Mouse (Mus musculus): Measurements from ENCODE around the gene Ccsap. TPM values are rescaled to one million over a fixed set of nuclear protein-coding genes. Genes with fewer than 3 reads are reported as not detected.

Gene Ccsap
- total RNA-seq (2021): 1 to 10 TPM; 1.3 to 1.6 TPM

DNA sequence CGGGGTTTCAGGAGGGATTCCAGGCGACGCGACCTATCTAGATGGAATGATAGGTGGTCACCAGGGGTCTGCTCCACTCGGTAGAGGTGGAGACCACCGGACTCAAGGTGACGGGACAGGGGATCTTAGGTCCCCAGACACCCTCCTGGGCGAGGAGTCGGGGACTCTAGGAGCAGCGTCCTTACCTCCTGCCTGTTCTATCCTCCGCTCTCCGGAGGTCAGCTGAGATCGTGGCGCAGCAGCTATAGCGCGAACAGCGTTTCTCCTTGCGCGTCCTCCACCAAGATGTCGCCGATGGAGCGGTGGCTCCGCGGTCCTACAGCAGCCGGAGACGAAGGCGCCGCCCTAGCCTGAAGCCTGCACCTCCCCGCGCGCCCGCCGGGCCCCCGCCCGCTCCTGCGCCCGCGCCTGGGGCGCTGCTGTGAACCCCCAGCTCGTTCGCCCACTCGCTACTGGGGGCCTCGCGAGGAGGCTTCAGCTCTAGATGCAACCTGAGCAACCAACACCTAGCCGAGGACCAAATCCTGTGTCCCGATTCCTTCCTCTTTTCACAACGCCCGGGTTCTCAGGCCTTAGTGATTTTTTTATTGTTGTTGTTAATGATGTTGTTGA lies at the start of gene Ccsap:
Gene Ccsap (minus strand): TSS at position 562 of the 612 bp plus-strand sequence.
- intact Hi-C loops (cut with DNase I): no loop called here
- DNase-seq: peak; percentile 47 to 62

DNA sequence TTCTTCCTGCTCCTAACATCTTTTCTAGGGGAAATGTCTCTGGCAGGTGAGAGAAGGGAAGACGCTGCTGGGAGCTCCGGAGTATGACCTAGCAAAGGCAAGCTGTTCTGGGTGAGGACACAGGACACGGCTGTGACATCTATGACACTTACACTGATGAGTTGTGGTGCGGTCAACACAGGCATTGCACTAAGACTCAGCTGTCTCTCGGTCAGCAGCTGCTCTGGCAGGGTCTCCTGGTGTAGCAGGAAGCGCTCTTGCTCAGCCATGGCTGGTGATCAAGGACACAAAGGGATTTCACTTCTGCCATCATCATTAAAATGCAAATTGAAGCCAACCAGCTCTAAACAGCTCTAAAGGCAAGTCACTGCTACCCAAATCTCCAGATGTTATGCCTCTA lies 47.6 kb upstream of the Ccsap start:
- DNase-seq: no peak
- intact Hi-C loops (cut with DNase I): loop anchor here (5.0 kb wide), 1 partner anchor 115 kb away; no protein-coding TSS in a partner anchor

DNA sequence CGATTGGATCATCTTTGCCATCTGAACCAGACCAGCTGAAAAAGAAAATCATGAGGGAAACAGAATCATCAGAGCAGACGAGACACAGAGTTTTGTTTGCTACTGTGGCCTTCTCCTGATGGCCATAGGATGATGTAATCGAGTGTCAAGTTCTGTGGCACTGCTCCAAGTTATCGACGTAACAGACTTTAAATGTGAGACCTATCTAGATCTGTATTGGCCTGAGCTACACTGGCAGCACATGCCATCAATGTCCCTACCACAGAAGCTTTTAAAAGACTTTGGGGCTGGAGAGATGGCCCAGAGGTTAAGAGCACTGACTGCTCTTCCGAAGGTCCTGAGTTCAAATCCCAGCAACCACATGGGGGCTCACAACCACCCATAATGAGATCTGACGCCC lies 42.6 kb upstream of the Ccsap start:
- intact Hi-C loops (cut with DNase I): no loop called here
- no peak for DNase-seq

DNA sequence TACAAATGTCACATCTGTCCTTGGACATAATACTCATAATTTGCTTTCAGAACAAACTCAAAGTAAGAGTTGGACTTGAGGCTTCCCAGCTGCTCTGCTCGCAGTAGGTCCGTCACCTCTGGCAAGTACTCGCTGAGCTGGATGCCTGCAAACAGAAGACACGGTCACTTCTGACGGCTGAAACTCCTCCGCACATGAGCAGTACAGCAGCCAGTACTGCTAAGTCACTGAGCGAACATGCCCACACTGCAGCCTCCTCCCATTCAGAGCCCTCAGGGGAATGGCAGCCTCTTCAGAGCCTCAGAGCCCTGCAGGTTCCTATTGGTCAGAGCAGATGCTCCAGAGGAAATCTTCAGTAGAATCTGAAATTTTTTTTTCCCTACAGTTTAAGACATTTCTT lies 39.4 kb upstream of the Ccsap start:
- DNase-seq: no peak

DNA sequence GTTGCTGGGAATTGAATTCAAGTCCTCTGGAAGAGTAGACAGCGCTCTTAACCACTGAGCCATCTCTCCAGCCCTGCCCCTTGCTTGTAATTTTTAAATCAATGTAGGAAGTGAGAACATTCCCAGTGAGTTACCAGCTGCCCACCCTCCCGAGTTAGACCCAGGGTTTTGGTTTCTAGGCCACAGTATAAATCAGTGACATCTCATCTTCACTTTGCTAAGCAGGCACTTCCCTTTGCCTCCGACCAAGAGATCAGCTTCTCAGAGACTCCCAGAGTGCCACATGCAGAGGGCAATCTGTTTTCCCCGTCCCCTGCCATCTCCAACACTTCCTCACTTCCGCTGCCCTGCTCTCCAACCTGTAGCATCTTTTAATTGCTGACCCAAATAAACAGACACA lies 38.6 kb upstream of the Ccsap start:
- intact Hi-C loops (cut with DNase I): loop anchor here (5.0 kb wide), 1 partner anchor 61 kb away; no protein-coding TSS in a partner anchor
- DNase-seq: no peak

More for the DNA sequence above, 39.4 kb upstream of the Ccsap start:
- intact Hi-C loops (cut with DNase I): loop anchor here (5.0 kb wide), 1 partner anchor 62 kb away; no protein-coding TSS in a partner anchor

DNA sequence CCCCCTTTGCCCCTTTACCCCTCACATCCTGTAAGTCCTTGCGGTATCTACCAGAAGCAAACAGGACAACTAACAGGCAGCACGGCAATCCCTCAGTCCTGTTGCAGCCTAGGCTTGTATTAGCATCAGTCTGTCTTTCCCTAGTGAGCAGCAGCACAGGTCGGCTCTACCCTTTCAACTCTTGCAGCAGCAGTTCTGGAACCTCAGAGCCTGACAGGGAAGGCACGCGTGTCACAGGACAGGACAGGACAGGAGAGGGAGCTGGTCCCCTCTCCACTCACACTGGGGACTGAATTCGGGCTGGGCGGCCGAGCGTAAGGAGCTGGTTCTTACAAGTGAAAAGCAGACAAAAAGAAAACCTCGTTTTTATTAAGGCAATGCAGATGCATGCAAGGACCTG lies 36.8 kb upstream of the Ccsap start:
- DNase-seq: no peak
- intact Hi-C loops (cut with DNase I): loop anchor here (5.0 kb wide), 1 partner anchor 59 kb away; no protein-coding TSS in a partner anchor

DNA sequence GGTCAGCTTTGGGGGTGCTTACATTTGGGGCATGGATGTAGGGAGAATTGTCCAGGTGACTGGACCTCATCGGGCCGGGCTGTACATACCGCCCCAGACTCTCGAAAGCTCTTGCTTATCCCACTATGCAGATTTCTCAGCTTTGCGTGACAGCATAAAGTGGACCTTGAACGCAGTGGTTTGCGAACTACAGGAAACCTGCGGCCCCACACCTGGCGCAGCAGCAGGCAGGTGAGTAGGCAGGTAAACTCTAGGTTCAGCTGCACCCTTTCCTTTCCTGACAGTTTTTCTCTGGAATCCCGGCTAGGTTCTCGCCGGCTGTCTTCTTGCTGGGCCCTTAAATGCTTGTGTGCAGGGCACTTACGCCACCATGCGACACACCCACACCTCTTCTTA lies 36.4 kb upstream of the Ccsap start:
- intact Hi-C loops (cut with DNase I): loop anchor here (5.0 kb wide), 1 partner anchor 59 kb away; no protein-coding TSS in a partner anchor
- no peak for DNase-seq

DNA sequence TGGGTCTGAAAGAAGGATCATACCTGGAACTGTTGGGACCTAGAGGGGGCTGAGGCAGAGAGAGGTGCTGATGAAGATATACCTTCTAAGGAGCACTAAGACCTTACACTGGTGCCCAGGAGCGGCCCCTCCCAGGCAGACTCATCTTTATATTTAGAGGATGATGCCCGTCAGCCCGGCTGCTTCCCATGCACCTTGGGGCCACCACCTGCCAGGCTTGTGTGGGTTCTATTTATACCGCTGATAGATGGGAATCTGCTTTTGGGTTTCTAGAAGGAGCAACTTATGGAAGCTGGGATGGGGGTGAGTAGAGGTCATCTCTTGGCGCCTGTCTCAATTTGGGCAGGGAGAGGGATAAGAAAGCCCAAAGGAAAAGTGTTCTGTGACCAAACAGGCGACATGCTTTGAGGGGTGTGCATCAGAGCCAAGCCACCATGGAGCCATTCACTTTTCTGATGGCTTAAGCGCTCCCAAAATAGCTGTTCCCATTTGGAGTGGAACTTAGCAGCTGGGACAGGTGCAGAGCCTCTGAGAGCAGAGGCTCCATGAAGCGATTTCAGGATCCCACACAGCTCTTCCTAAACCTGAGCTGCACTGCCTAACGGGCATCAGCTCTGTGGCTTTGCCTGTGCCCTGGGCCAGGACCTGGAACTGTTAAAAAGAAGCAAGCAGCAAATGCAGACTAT lies 35.8 kb upstream of the Ccsap start:
- intact Hi-C loops (cut with DNase I): loop anchor here (5.0 kb wide), 1 partner anchor 59 kb away; no protein-coding TSS in a partner anchor
- no peak for DNase-seq

DNA sequence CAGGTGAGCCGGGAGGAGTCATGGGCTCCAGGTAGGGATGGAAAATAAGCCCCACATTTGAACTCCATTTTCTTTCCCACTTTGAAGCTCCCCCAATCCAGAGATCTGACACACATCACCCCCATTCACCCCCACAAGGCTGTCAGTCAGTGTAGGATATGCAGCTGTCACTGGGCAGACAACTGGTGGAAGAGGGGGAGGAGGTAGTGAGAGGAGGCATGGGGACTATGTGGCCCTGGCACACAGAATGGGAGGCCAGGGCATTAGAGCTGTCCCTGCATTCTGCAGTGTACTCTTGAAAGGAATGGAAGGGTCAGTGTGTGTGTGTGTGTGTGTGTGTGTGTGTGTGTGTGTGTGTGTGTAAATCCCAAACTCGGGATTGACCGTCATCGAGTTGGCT lies 35.2 kb upstream of the Ccsap start:
- intact Hi-C loops (cut with DNase I): loop anchor here (5.0 kb wide), 1 partner anchor 58 kb away; no protein-coding TSS in a partner anchor
- DNase-seq: no peak

DNA sequence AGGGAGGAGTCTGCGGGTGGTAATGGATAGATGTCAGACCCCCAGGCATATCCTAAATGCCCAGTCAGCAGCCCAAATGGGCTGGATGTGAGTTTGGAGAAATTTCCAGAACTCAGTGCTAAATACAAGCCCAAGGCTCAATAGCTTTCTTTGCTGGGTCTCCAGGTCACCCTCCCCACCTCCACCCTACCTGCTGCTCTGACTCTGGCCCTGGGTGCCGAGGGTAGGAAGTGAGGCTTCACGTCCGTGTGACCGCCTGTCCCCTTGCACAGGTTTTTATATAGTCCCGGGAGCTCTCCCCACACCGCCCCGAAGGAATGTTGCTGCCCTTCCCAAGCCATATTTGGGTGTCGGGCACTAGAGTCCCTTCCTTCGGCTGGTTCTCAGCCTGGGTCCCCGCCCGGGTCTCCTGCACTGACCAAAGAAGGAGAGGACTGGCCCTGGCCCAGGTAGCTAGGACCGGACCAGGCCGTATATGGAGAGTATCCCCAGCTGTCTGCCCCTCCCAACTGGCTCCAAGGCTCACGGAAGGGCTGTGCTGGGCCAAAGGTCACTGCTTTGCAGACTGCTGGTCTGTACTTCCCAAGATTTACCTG lies 34.6 kb upstream of the Ccsap start, which contains the start of gene Acta1:
Gene Acta1 (minus strand): TSS at position 250 of the 596 bp plus-strand sequence.
- no peak for DNase-seq
- intact Hi-C loops (cut with DNase I): loop anchor here (5.0 kb wide), 1 partner anchor 57 kb away; no protein-coding TSS in a partner anchor

DNA sequence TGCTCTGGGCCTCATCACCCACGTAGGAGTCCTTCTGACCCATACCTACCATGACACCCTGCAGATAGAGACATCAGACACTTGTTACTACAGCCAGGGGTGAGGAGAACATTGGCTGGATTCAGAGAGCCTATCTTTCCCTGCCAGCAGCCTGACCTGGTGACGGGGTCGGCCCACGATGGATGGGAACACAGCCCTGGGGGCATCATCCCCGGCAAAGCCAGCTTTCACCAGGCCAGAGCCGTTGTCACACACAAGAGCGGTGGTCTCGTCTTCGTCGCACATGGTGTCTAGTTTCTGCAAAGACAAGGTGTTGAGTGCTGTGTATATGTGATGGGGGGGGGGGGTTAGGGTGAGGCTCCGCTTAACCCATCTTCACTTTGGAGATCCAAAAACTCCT lies 33.4 kb upstream of the Ccsap start:
- intact Hi-C loops (cut with DNase I): no loop called here
- no peak for DNase-seq

DNA sequence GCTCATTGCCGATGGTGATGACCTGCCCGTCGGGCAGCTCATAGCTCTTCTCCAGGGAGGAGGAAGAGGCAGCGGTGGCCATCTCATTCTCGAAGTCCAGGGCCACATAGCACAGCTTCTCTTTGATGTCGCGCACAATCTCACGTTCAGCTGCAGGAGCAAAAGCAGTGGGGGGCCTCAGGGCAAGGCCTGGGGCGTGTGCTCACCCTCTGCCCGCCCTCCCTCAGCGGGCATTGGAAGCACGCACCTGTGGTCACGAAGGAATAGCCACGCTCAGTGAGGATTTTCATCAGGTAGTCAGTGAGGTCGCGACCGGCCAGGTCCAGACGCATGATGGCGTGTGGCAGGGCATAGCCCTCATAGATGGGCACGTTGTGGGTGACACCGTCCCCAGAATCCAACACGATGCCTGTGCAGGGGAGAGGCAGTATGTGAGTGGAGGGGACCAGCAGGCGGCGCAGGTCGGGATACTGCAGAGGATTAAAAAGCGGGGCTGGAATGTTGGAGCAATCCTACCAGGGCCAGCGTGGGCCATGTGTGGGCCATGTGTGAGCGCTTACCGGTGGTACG lies 32.7 kb upstream of the Ccsap start:
- DNase-seq: no peak
- intact Hi-C loops (cut with DNase I): no loop called here

DNA sequence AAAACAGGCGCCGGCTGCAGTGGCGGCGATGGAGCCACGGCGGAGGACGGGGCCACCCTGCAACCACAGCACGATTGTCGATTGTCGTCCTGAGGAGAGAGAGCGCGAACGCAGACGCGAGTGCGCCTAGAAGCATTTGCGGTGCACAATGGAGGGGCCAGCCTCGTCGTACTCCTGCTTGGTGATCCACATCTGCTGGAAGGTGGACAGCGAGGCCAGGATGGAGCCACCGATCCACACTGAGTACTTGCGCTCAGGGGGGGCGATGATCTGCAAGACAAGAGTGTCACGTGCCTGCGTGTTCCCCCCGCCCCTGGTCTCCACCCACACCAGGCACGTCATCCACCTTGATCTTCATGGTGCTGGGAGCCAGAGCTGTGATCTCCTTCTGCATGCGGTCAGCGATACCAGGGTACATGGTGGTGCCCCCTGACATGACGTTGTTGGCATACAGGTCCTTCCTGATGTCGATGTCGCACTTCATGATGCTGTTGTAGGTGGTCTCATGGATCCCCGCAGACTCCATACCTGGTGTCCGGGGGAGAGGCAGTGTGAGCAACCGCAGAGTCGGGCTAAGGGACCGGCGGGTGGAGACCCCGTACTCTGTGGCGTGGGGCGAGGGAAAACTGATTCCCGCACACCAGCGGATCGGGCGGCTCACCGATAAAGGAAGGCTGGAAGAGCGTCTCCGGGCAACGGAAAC lies 32.0 kb upstream of the Ccsap start:
- intact Hi-C loops (cut with DNase I): no loop called here
- DNase-seq: no peak

DNA sequence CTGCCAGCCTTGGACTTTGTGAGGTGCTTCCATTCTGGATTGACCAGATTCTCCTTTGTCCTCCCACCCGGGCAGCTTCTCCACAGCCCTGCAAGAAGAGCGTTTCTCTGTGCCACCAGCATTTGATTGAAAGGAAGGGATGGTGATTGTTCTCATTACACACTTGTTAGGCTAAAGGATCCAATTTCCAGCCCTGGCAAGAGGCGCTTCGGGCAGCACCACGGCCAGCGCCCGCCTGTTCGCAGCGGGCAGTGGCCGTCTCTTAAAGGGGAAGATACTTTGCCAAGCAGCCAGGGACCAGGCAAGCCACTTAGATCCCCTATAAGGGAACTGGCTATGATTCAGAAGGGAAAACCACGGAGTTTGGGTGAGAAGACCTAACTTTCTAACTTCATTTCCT lies 31.3 kb upstream of the Ccsap start:
- DNase-seq: peak; percentile 29 to 41
- intact Hi-C loops (cut with DNase I): no loop called here

DNA sequence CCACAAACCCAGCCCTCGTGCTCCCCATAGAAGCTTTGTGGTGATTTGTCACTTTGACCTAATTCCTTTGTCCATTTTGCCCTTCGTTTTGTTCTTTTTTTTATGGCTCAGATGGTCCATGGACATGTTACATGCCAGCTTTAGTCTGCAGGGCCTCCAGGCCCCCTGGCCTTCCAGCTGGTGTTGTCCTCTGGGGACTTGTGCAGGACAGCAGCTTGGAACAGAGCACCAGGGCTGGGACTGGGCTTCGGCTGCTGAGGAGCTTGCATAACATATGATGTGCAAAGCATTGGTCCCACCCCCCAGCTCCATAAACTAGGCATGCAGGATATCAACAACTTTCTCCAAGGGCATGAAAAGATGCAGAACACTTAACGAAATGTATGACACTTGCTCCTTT lies 29.8 kb upstream of the Ccsap start:
- DNase-seq: no peak
- intact Hi-C loops (cut with DNase I): no loop called here

DNA sequence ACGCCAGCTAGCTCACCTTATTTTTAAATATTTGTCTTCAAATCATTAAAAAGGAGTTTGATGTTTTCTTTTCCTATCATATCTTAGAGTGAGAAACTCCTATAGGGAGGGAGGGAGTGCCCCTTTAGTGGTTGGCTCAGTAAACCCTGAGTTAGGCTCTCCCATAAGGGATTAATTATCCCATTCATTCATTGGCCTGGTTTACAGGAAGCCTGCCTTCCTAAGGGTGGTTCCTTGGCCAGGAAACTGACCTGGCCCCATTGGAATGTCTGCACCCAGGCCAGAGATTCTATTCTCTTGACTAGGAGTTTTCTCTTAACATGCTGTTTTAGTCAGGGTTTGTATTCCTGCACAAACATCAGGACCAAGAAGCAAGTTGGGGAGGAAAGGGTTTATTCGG lies 27.9 kb upstream of the Ccsap start:
- intact Hi-C loops (cut with DNase I): no loop called here
- no peak for DNase-seq

DNA sequence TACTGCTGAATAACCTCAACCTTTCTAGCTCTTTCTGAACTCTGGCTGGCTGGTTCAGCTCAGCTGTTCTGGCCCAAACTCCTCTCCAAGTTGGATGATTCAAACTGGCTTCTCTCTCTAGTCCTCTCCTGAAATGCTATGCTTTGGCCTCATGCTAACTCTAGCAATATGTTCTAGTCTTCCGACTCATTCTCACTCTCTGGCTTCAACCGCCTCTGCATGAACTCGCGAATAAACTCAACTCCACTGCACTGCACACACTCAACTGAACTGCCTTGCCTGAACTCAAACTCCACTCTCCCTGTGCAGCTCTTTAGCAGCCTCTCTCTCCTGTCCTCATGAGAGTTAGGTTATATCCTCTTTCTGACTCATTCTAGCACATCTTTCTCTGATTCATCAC lies 27.2 kb upstream of the Ccsap start:
- no peak for DNase-seq
- intact Hi-C loops (cut with DNase I): no loop called here

DNA sequence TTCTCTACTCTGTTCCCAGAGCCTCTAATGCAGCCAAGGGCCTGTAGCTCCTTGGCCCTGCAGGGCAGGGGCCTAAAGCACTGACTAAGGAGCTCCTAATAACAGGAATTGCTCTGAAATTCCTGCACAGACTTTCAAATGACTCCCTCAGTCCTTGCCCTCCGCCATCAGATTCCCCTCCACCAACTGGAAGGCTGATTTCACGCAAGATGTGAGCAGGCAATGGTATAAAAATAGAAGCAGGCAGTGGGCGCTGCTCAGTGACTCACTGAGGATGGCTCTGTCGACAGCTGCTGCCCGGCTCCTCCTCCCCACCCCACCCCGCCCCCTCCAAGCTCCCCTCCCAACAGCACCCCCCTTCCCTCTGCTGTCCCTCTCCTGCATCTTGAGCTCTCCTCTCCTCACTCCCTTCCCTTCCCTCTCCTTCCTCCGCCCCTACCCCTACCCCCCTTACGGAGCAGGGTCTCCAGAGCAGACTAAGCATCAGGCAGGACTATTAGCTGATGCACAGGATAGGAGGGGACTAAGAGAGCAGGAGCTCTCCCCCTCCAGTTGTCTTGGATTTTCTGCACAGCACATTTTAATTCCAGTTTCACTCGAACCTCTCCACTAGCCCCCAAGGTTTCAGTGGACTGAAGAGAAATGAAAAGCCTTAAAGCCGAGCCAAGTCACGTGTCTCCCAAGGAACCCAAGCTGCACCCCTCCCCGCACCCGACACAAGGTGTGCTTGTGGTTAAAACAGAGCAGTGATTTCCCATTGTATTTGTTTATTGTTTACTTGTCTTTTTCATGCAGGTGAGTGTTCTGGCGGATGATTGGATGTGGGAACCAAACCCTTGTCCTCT lies 24.9 kb upstream of the Ccsap start:
- intact Hi-C loops (cut with DNase I): no loop called here
- no peak for DNase-seq

DNA sequence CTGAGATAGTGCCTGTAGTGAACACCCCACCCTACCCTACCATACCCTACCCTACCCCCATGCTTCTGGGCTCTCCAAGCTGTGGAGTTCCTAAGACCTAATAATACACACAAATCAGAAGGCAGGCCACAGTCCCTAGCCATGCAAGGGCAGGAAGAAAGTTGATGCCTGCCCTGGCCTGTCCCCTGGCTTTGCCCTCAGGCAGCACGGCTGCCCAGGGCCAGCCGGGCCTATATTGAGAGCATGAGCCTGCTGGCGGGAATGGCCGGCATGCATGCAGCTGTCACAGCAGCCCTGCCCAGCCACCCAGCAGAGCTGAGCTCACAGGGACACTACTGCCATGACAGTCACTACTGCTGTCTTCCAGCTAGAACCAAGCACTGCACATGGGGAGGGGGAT lies 23.1 kb upstream of the Ccsap start:
- intact Hi-C loops (cut with DNase I): no loop called here
- DNase-seq: no peak

DNA sequence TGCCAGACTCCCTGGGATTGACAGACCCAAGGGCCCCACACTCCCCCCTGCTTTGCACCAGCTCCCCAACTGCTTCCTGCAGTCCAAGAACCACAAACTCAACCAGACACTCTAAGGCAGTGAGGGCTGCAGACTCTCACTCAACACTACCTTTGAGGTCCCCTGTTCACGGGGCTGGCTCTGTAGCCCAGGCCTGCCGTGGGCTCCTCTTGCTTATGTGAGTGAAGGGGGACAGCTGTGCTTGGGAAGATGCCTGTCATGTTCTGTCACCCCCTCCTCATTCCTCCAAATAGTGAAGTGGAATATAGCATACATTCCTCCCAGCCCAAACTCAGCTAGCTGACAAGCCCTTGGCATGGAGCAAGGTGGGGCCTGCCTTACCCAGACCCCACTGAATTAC lies 22.4 kb upstream of the Ccsap start:
- DNase-seq: no peak
- intact Hi-C loops (cut with DNase I): no loop called here
